Comparison of ENCODE assay signal across 9 mouse cellular contexts in genomic region chr10:45289218-45290105, GRCm38 (mm10). TPM values are rescaled to one million over a fixed set of nuclear protein-coding genes. Genes with fewer than 3 reads are reported as not detected.
A peak's percentile ranks its signal among the peaks of the same experiment; 100 is the strongest.
DNase-seq lines count a peak whose midpoint lies in the region; ATAC-seq and TF ChIP-seq lines count a peak whose summit lies in the region.
"Had no signal": no experiment of that assay in that cellular context is flagged by ENCODE, and none has a peak within 500 bp of the region (broad histone marks: within the 10 kb centered on the region; RNA-seq: fewer than 3 reads in every experiment).

No protein-coding gene starts in this region.

- no peaks in the 10 kb centered on the region for H3K9me3 ChIP-seq in kidney, embryonic 14.5 days (ENCODE audit: control insufficient read depth, low read length)
- H3K9me3 ChIP-seq in embryonic facial prominence, embryonic 14.5 days (ENCODE audit: control insufficient read depth, low read length), result no peaks in the 10 kb centered on the region
- no peaks in the 10 kb centered on the region for H3K9me3 ChIP-seq in liver, embryonic 11.5 days (ENCODE audit: control insufficient read depth, low read length)
- H3K9me3 ChIP-seq: G1E had no signal

- H3K4me1 ChIP-seq in kidney, embryonic 14.5 days (ENCODE audit: control insufficient read depth, insufficient read depth, low read length), result no peaks in the 10 kb centered on the region
- H3K4me1 ChIP-seq in embryonic facial prominence, embryonic 14.5 days (ENCODE audit: control insufficient read depth, insufficient read depth, low read length), result 0 out of 2 replicates have a peak, but pooled peaks cover 3% of the 10 kb centered on the region
- H3K4me1 ChIP-seq in liver, embryonic 11.5 days (replicated peaks; ENCODE audit: control insufficient read depth, insufficient read depth, low read length), result peaks cover 4% of the 10 kb centered on the region; the same call in 1 of the 2 replicates
- H3K4me1 ChIP-seq in olfactory bulb, adult 2 months (ENCODE audit: control insufficient read depth, insufficient read depth, low read length), result peaks cover 9% of the 10 kb centered on the region

- no peak overlapping the region for H3K27ac ChIP-seq in kidney, embryonic 14.5 days (ENCODE audit: low read depth, low read length)
- no peak overlapping the region for H3K27ac ChIP-seq in embryonic facial prominence, embryonic 14.5 days (replicated peaks; ENCODE audit: low read depth, low read length)
- no peak overlapping the region for H3K27ac ChIP-seq in liver, embryonic 11.5 days (ENCODE audit: low read depth, low read length)
- H3K27ac ChIP-seq in olfactory bulb, adult 2 months (ENCODE audit: insufficient read depth, low read depth, low read length), result no peak overlapping the region

- H3K36me3 ChIP-seq in kidney, embryonic 14.5 days (ENCODE audit: control insufficient read depth, insufficient read depth, low read length), result no peaks in the 10 kb centered on the region
- H3K36me3 ChIP-seq in embryonic facial prominence, embryonic 14.5 days (ENCODE audit: control insufficient read depth, insufficient read depth, low read length), result no peaks in the 10 kb centered on the region
- no peaks in the 10 kb centered on the region for H3K36me3 ChIP-seq in liver, embryonic 11.5 days (ENCODE audit: control insufficient read depth, insufficient read depth, low read length)
- H3K36me3 ChIP-seq: G1E had no signal

- peaks cover 19% of the 10 kb centered on the region for H3K27me3 ChIP-seq in kidney, embryonic 14.5 days (ENCODE audit: control insufficient read depth, insufficient read depth, low read length)
- peaks cover 21% of the 10 kb centered on the region for H3K27me3 ChIP-seq in embryonic facial prominence, embryonic 14.5 days (replicated peaks; ENCODE audit: control insufficient read depth, insufficient read depth, low read length)
- peaks cover 21% of the 10 kb centered on the region for H3K27me3 ChIP-seq in liver, embryonic 11.5 days (replicated peaks; ENCODE audit: control insufficient read depth, insufficient read depth, low read length)

- no peak for TF ChIP-seq POLR2A in olfactory bulb, adult 2 months (IDR thresholded peaks at IDR 0.05; ENCODE audit: insufficient read depth, low read depth, low read length)

- DNase-seq in kidney, postnatal 25 days, result no peak
- DNase-seq in MN1 (ENCODE audit: low spot score), result peak; percentile 84
- peak; percentile 23 for DNase-seq in embryonic facial prominence, embryonic 14.5 days (ENCODE audit: low spot score)
- DNase-seq in heart, postnatal 10 days, result peak; percentile 61 to 68
- DNase-seq in liver, embryonic 11.5 days (ENCODE audit: low spot score), result peak; percentile 55
- DNase-seq in cerebellum, adult 9-10 months, result no peak

- no peak for TF ChIP-seq CTCF in olfactory bulb, adult 2 months (IDR thresholded peaks at IDR 0.05; ENCODE audit: insufficient read depth, low read depth, low read length)

- WGBS in kidney, embryonic 14.5 days, result 1% methylated on average over 71 of the region's 71 CpGs
- WGBS in embryonic facial prominence, embryonic 14.5 days, result 2% methylated on average over 48 of the region's 71 CpGs
- 2% methylated on average over 71 of the region's 71 CpGs for WGBS in liver, embryonic 11.5 days
- WGBS in olfactory bulb, adult 2 months, result 2% methylated on average over 71 of the region's 71 CpGs

- peak overlapping the region; percentile 84 for H3K4me2 ChIP-seq in kidney, embryonic 14.5 days (replicated peaks; ENCODE audit: low read depth, low read length)
- peak overlapping the region; percentile 98 for H3K4me2 ChIP-seq in embryonic facial prominence, embryonic 14.5 days (ENCODE audit: low read depth, low read length)
- peak overlapping the region; percentile 87 for H3K4me2 ChIP-seq in liver, embryonic 11.5 days

- ATAC-seq in kidney, embryonic 14.5 days (ENCODE audit: low FRiP score, low TSS enrichment), result peak; percentile 77
- ATAC-seq in embryonic facial prominence, embryonic 14.5 days (ENCODE audit: low read depth), result peak; percentile 78
- no peak for ATAC-seq in liver, embryonic 11.5 days (replicated peaks; ENCODE audit: low FRiP score)

- H3K9ac ChIP-seq in kidney, embryonic 14.5 days (ENCODE audit: low read depth, low read length), result peak overlapping the region; percentile 58
- peak overlapping the region; percentile 64 for H3K9ac ChIP-seq in embryonic facial prominence, embryonic 14.5 days (ENCODE audit: low read depth, low read length)
- H3K9ac ChIP-seq in liver, embryonic 11.5 days (ENCODE audit: low read depth, low read length), result 0 out of 2 replicates have a peak overlapping the region, but pooled peaks have one; percentile 20

- peak overlapping the region; percentile 52 for H3K4me3 ChIP-seq in kidney, embryonic 14.5 days (ENCODE audit: low read length)
- H3K4me3 ChIP-seq in embryonic facial prominence, embryonic 14.5 days (ENCODE audit: low read depth, low read length), result peak overlapping the region; percentile 59
- H3K4me3 ChIP-seq in liver, embryonic 11.5 days (ENCODE audit: low read depth, low read length), result peak overlapping the region; percentile 57
- H3K4me3 ChIP-seq in olfactory bulb, adult 2 months (ENCODE audit: insufficient read depth, low read depth, low read length), result peak overlapping the region; percentile 58

- intact Hi-C loops in heart, postnatal 10 days (cut with DNase I), result loop anchor here (2.0 to 5.0 kb wide), 2 partner anchors 47 to 57 kb away; no protein-coding TSS in a partner anchor

RNA-seq across cellular contexts. Expression of gene Bves, which starts 46.1 kb away (rescaled TPM):
- 1.2 TPM in 2 replicates for polyA plus RNA-seq in kidney, embryonic 14.5 days (2014; fragmentation: Nextera tagmentation; extraction: Ambion mirVana)
- polyA plus RNA-seq in embryonic facial prominence, embryonic 14.5 days (2014; fragmentation: Nextera tagmentation; extraction: Ambion mirVana), result 3.8 and 5.7 TPM in 2 replicates
- total RNA-seq in heart, postnatal 10 days (2021), result 10 to 100 TPM; 47.9 to 50.7 TPM
- polyA plus RNA-seq in liver, embryonic 11.5 days (2014; fragmentation: Nextera tagmentation; extraction: Ambion mirVana), result 1.2 and 1.4 TPM in 2 replicates
- not detected in 2 replicates for polyA plus RNA-seq in olfactory bulb, adult 2 months (2012; ENCODE audit: insufficient read depth, insufficient read length, low replicate concordance, missing spikeins)
- polyA plus RNA-seq: G1E had no signal

Comparison
In these comparisons a context has a peak if more than half of its experiments do, and no peak if none do; other contexts are left out.
1. DNase-seq: peak in MN1 (single experiment), embryonic facial prominence, embryonic 14.5 days (single experiment), heart, postnatal 10 days (2 of 2) and liver, embryonic 11.5 days (single experiment); none in kidney, postnatal 25 days (0 of 2) and cerebellum, adult 9-10 months (single experiment).
2. Peak in every context shown above with its lines, with median percentiles within 50 percentile points of each other: H3K4me2 ChIP-seq, H3K4me3 ChIP-seq and H3K9ac ChIP-seq.